Mouse (Mus musculus) heart, adult 9 months (tissue): ENCODE data around the gene Dusp18.

Experiments used
- DNase-seq, 2 experiments: peaks; one replicate each; pipeline ENCODE4 v3.0.0; 2022; ENCODE audit warnings: low spot score in 2 of 2

The Dusp18 gene

GRCm38 (mm10) chr11:3894406-3895281 is at the start of gene Dusp18, which contains the start of gene 4921536K21Rik:
Gene Dusp18 (plus strand): TSS chr11:3895240.
Gene 4921536K21Rik (minus strand): TSS chr11:3895098.
- DNase-seq = peak; percentile 93 to 94

GRCm38 (mm10) chr11:3846351-3846750 is 48.7 kb upstream of the Dusp18 start:
- DNase-seq = no peak

DNA sequence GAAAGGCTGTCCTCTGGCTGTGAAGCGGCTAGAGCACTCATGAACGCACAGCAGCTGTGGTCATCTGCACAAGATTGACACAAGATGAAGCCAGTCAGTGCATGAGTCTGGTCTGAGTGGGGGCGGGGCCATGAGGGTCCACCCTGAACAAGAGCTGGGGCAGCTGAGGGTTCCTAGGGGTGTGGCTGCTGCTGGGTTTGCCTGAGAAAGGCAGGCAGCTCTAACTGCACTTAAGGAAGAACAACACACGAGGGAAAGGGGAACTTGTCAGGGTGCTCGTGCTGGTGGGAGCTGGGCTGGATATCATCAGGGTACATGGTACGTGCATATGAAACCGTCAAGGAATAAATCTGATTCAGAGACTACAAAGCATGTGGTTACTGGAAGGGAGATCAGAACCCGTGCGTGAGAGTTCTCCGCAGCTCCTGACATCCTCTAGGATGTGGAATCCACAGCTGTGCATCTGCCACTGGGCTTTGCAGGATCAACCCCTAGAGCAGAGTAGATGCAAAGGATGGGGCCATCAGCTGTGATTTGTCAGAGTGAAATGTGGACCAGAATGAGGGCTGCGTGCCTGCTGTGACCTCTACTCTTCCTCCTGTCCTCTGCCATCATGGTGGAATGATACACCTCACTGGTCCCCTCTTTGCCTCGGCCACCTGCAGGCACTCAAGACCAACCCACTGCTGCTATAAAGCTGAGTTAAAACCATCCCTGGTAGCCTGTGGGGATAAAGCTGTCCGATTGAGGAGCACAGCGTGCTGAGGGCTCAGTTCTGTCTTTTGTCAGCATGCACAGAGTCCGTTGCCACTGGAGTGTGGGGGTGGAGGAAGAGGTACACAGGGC is 45.3 kb upstream of the Dusp18 start:
- DNase-seq = no peak

DNA sequence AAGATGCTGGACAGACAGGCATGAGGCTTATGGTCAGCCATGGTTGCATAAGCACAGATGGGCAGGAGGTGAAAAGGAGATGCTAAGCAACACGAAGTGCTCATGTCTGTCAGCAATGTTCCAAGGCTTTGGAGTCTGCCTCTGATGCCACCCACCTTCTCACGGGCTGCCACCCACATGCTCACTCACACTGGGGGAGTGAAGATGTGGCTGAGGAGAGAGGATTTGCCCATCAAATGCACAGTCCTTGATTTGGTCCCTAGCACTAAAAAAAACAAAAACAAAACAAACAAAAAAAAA is 44.8 kb upstream of the Dusp18 start:
- DNase-seq = no peak

DNA sequence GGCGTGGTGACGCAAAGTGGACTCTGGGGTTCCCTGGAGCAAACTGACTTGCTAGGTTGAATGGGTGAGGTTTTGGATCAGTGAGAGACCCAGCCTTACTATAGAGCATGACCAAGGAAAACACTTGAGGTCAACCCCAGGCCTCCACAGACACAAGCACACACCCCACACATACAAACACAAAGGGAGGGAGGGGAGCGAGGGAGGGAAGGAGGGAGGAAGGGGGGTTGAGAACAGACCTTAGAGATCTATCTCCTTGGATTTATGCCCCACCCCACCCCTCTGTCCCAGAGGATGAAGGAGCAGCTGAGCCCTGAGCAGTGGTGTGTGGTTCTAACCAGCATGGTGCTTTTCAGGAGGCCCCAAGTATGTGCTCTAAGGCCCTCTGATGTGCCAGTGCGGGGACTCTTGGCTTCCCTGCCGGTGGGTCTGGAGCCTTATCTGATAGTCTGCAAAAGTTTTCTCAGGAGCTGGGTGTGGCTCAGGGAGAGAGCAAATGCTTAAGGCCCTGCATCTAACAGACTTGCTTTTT is 44.2 kb upstream of the Dusp18 start:
- no peak for DNase-seq

GRCm38 (mm10) chr11:3851872-3852271 is 43.2 kb upstream of the Dusp18 start:
- no peak for DNase-seq

DNA sequence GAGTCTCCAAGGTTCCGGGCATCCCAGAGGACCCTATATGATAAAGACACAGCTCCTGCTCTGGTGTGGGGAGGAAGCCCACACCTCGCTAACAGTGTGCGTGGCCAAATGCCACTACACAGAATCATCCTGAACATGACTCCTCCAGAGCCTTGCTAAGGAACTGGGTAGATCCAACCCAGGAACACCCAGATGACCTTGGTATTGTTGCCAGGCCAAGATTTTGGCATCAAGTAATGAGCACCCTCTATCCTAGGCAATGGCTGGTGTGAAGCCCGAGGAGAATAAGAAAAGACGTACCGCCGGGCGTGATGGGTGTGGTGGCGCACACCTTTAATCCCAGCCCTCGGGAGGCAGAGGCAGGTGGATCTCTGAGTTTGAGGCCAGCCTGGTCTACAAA is 42.0 kb upstream of the Dusp18 start:
- no peak for DNase-seq

DNA sequence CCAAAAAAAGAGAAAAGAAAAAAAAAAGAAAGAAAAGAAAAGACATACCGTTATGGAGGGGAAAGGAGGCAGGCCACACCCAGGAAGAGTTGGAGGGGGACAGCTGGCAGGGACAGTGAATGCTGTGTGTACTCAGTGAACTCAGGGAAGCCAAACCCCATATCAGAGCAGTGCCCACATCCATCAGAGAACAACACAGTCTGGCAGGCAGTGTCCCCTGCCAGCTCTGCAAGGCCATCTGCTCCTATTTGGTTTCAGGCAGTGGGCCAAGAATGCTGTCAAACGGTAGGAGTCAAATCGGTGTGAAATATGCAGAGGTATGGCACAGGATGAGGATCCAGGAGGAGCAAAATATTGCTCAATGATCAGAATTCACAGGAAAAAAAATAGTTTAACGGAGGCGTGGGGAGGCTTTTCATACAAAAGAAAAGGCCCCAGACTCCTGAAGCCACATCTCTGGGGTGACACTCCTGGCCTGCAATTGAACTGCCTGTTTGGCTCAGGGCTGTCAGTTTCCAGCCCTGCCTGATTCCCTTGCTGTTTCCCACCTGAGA is 41.5 kb upstream of the Dusp18 start:
- peak; percentile 36 for DNase-seq

- DNase-seq = no peak
Measured at GRCm38 (mm10) chr11:3854156-3854555, 40.9 kb upstream of the Dusp18 start.

- no peak for DNase-seq
Measured at GRCm38 (mm10) chr11:3855846-3856245, 39.2 kb upstream of the Dusp18 start.

DNA sequence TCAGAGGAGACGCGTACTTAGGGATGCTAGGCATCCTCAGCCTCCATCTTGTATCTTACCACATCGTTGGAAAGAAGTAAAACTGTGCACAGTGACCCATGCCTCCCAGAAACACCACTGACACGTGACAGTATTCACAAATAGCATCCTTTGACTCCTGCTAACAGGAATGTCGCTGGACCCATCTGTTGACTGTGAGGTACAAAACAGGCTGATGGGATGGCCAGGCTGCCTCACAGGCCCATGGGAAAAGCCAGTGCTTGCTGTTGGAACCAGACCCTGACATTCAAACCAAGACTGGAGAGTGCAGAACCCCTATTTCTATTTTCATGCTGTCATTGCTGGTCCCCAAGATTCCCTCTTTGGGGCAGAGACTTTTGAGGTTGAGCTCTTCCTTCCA is 37.1 kb upstream of the Dusp18 start:
- DNase-seq = no peak

DNA sequence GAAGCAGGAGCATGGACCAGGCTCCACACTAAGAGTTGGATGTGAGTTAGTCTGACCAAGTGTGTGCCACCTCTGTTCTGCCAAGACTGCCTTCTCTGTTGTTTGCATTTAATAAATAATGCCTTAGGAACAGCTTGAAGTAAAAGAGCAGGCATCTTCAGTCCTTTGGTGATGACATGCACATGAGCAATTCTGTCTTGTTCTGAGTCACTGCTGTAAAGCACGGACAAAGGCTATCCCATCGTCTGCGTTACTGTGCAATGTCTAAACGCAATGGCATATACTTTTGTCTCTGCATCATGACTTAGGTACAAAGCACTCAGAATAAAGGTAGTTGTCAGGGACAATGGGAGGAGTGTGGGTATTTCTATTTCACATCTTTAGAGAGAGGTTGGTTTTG is 35.3 kb upstream of the Dusp18 start:
- DNase-seq = no peak

- DNase-seq = no peak
Measured at GRCm38 (mm10) chr11:3860361-3860760, 34.7 kb upstream of the Dusp18 start.

DNA sequence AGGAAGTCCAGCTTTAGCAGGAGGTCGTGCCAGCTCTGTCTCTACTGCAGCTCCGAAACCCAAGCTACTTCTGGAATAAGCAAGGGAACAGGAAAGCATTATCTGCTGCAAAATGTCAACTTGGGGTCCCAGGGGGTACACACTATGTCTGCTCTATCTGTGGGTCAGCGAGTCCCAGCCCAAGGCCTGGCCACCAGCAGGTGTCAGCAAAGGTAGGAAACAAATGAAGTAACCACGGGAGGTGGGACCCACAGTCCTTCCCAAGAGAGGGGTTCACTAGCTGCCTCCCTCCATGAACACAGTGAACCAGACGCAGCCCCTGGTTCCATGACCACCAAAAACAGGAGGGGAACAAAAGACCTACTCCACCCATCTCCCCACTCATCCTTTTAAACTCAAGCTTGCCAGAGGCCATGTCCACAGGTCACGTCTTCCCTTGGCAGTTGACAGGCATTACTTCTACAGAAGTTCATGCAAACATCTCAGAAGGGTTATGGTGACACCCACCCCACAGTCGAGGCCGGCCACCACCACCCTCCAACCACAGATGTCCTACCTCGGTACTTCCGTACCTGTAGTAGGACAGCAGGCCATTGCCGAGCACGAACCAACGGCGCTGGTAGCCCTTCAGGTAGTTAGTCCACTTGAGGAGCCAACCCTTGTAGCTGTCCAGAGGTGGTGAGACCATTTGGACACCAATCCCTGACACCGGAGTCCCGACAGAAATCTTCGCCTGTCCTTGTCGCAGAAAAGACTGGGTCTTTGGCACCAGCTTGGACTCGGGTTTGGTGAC is 32.2 kb upstream of the Dusp18 start:
- DNase-seq = no peak

- DNase-seq = peak; percentile 36 to 53
Measured at GRCm38 (mm10) chr11:3863454-3864112, 31.5 kb upstream of the Dusp18 start, which contains the start of gene Osbp2. Gene Osbp2 (minus strand): TSS chr11:3863903.

DNA sequence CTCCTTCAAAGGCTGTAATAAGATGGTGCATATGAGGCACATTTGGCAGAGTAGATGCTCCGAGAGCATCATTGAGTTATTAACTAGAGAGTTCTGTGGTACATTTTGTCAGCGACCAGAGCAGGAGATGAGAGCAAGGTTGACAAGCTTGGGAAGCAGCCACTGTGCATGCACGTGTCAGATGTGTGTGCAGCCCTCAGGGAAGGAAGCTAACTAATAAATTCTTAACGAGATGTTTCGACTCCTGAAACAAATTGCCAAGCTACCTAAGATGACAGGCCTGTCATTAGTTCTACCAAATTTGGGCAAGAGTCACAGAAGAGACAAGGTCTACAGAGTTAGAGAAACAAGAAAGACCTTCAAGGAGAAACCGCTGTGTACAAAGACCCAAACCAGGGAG is 30.7 kb upstream of the Dusp18 start:
- DNase-seq = no peak

GRCm38 (mm10) chr11:3876419-3876818 is 18.6 kb upstream of the Dusp18 start:
- no peak for DNase-seq

DNA sequence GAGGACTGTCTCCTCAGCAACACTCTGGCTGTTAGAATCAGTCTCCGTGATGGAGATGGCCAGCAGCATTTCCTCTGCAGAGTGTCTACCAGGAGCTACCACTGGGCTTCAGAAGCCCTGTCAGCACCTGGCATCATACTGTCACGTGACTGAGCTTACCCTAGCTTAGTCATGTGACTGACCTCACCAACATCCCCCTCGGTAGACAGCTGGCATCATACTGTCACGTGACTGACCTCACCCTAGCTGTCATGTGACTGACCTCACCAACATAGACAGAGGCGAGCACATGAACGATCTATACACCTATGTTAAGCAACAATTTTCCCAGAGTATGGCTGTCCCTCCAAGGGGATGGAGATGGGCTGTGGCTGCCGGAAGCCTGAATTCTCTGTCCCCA is 16.4 kb upstream of the Dusp18 start:
- no peak for DNase-seq

GRCm38 (mm10) chr11:3879836-3880235 is 15.2 kb upstream of the Dusp18 start:
- DNase-seq = peak; percentile 30 to 56

DNA sequence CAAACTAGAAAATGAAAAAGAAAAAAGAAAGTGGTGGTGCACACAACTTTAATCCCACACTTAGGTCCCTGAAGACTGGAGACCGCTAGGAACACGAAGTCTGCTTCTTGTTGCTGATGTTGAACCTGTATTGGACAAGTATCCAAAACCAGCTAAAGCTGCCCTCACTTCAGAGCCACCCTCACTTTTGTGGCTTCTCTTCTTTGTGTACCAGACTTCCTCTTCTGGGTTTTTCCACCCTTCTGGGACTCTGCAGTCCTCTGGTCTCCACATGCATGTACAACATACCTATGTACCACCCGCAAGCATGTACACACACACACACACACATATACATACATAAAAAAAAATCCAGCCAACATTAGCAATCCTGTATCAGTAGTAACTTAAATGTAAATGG is 11.3 kb upstream of the Dusp18 start:
- no peak for DNase-seq

- DNase-seq = no peak
Measured at GRCm38 (mm10) chr11:3887331-3887730, 7.7 kb upstream of the Dusp18 start.
